Mouse (Mus musculus) ES-E14 (cell line): ENCODE data around the gene A2ml1. TPM values are rescaled to one million over a fixed set of nuclear protein-coding genes. Genes with fewer than 3 reads are reported as not detected.
A peak's percentile ranks its signal among the peaks of the same experiment; 100 is the strongest.

Experiments used
- DNase-seq: peaks from one replicate; pipeline ENCODE4 v3.0.0-alpha.2; 2013; ENCODE audit warnings: low read depth, low spot score
- H3K27ac ChIP-seq: 2 replicates; pipeline ENCODE4 v1.5.1; 2012; ENCODE audit warnings: low read depth, mild to moderate bottlenecking, low read length, moderate library complexity, mixed read lengths; ENCODE audit not compliant: poor library complexity, insufficient read depth, severe bottlenecking
- H3K36me3 ChIP-seq: 2 replicates; pipeline ENCODE4 v1.6.1; 2012; ENCODE audit warnings: mild to moderate bottlenecking, low read length, moderate library complexity, mixed read lengths; ENCODE audit not compliant: control insufficient read depth, poor library complexity, insufficient read depth, severe bottlenecking
- H3K4me1 ChIP-seq, 2 experiments: fragments of 150-350 bp in 1 of 2; sonication (generic) in 1 of 2; 2 replicates each; pipeline ENCODE4 v1.6.1; 2012; ENCODE audit warnings: low read length in 2 of 2, mild to moderate bottlenecking in 1 of 2, mixed read lengths in 1 of 2; ENCODE audit not compliant: control insufficient read depth in 2 of 2, insufficient read depth in 2 of 2, poor library complexity in 1 of 2
- H3K4me3 ChIP-seq, 2 experiments: fragments of 150-350 bp in 1 of 2; sonication (generic) in 1 of 2; 2 replicates each; pipeline ENCODE4 v1.5.1; 2012; ENCODE audit warnings: low read length in 2 of 2, low read depth in 1 of 2, mild to moderate bottlenecking in 1 of 2, mixed read lengths in 1 of 2; ENCODE audit not compliant: insufficient read depth in 1 of 2, poor library complexity in 1 of 2, severe bottlenecking in 1 of 2
- H3K9ac ChIP-seq: 2 replicates; pipeline ENCODE4 v1.6.1; 2012; ENCODE audit warnings: low read depth, mild to moderate bottlenecking, low read length, mixed read lengths; ENCODE audit not compliant: poor library complexity, insufficient read depth, severe bottlenecking
- H3K9me3 ChIP-seq: fragments of 150-350 bp; sonication (generic); 2 replicates; pipeline ENCODE4 v1.6.1; 2012; ENCODE audit warnings: low read depth, mild to moderate bottlenecking, low read length; ENCODE audit not compliant: control insufficient read depth, insufficient read depth
- CHD2 ChIP-seq: IDR thresholded peaks from 2 replicates; pipeline ENCODE4 v1.6.1; 2014; ENCODE audit warnings: mild to moderate bottlenecking, low read depth, low read length, inconsistent platforms
- HCFC1 ChIP-seq: IDR thresholded peaks from 2 replicates; pipeline ENCODE4 v1.6.1; 2012; ENCODE audit warnings: low read length, inconsistent platforms, borderline replicate concordance; ENCODE audit not compliant: insufficient read depth
- MAFK ChIP-seq: IDR thresholded peaks from 2 replicates; pipeline ENCODE4 v1.6.1; 2014; ENCODE audit warnings: mild to moderate bottlenecking, low read depth, low read length, inconsistent platforms; ENCODE audit not compliant: insufficient read depth
- ZC3H11A ChIP-seq: IDR thresholded peaks from 2 replicates; pipeline ENCODE4 v1.6.1; 2012; ENCODE audit warnings: low read depth, mild to moderate bottlenecking, inconsistent platforms, low read length, borderline replicate concordance
- ZNF384 ChIP-seq: IDR thresholded peaks from 2 replicates; pipeline ENCODE4 v1.6.1; 2012; ENCODE audit warnings: low read depth, low read length, inconsistent platforms
- in situ Hi-C, 2 experiments: fragments of 600-800 bp; cut with MboI; formaldehyde crosslinking; loops; one replicate each; pipeline ENCODE4 v1.15.1; 2025; ENCODE audit warnings: low sequenced_read_pairs in 2 of 2, inconsistent platforms in 1 of 2; ENCODE audit not compliant: unreplicated experiment in 2 of 2
- total RNA-seq: library from RNA; depleted of rRNA; stranded (reverse); fragments of 300-350 nt; gene quantifications from 2 replicates; pipeline ENCODE4 v1.2.3, GENCODE M21; 2012

The A2ml1 gene
- total RNA-seq, 1 experiment: not detected

GRCm38 (mm10) chr6:128589426-128589825, 8.0 kb upstream of the A2ml1 start:
- TF ChIP-seq HCFC1 (no peak), ZNF384 (no peak), CHD2 (no peak), MAFK (no peak), ZC3H11A (no peak)
- Histone ChIP-seq H3K4me3 (no peak overlapping the region), H3K27ac (no peak overlapping the region), H3K9me3 (no peaks in the 10 kb centered on the region), H3K9ac (no peak overlapping the region), H3K36me3 (no peaks in the 10 kb centered on the region), H3K4me1 (no peaks in the 10 kb centered on the region)
- in situ Hi-C loops: no loop called here
- no peak for DNase-seq

- Histone ChIP-seq H3K9ac (no peak overlapping the region), H3K4me1 (no peaks in the 10 kb centered on the region), H3K27ac (no peak overlapping the region), H3K36me3 (no peaks in the 10 kb centered on the region), H3K9me3 (no peaks in the 10 kb centered on the region), H3K4me3 (no peak overlapping the region)
- no peak for TF ChIP-seq CHD2
- TF ChIP-seq ZNF384: no peak
- no peak for TF ChIP-seq ZC3H11A
- TF ChIP-seq MAFK: no peak
- TF ChIP-seq HCFC1: no peak
- in situ Hi-C loops: no loop called here
- no peak for DNase-seq
Measured at GRCm38 (mm10) chr6:128587619-128588018, 6.2 kb upstream of the A2ml1 start.

DNA sequence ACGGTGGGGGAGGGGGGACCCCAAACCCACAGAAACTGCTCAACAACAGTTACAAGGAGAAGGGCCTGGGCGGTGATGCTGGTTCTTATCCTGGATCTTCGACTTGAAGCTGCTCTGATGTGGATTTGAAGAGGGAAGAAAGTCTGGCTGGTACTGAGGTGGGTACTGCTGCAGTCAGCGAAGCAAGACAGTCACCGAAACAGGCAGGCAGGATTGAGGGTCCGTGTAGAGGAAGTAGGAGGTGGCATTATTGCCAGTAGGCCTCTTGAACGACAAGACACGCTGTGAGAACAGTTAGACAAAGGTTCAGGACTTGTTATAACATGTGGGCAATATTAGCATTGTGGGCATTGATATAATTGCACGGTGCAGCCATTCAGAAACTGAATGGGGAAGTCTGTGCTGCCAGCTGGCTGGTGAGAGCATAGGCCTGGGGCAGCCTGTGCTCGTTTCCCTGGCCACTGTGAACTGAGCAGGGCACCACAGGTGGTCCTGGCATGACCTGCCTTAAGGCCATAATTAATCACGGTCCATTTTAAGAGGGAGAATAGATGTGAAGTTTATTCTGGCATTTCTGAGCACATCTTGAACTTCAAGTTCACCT, 4.3 kb upstream of the A2ml1 start:
- TF ChIP-seq ZNF384: no peak
- no peak for TF ChIP-seq HCFC1
- TF ChIP-seq MAFK: no peak
- TF ChIP-seq CHD2: no peak
- TF ChIP-seq ZC3H11A: no peak
- Histone ChIP-seq H3K36me3 (no peaks in the 10 kb centered on the region), H3K4me1 (no peaks in the 10 kb centered on the region), H3K9me3 (no peaks in the 10 kb centered on the region), H3K4me3 (no peak overlapping the region), H3K9ac (no peak overlapping the region), H3K27ac (no peak overlapping the region)
- in situ Hi-C loops: no loop called here
- no peak for DNase-seq

- no peaks in the 10 kb centered on the region for H3K9me3 ChIP-seq
- H3K36me3 ChIP-seq: no peaks in the 10 kb centered on the region
- no peak overlapping the region for H3K27ac ChIP-seq
- no peak overlapping the region for H3K9ac ChIP-seq
- no peak overlapping the region for H3K4me3 ChIP-seq
- TF ChIP-seq HCFC1 (no peak), ZNF384 (no peak), CHD2 (no peak), ZC3H11A (peak; percentile 4; the same call in 1 of the 2 replicates), MAFK (no peak)
- H3K4me1 ChIP-seq: no peaks in the 10 kb centered on the region
- no peak for DNase-seq
- in situ Hi-C loops: no loop called here
Measured at GRCm38 (mm10) chr6:128584070-128584660, 2.8 kb upstream of the A2ml1 start.
